Comparison of ENCODE assay signal across 17 mouse cellular contexts in the genomic region with DNA sequence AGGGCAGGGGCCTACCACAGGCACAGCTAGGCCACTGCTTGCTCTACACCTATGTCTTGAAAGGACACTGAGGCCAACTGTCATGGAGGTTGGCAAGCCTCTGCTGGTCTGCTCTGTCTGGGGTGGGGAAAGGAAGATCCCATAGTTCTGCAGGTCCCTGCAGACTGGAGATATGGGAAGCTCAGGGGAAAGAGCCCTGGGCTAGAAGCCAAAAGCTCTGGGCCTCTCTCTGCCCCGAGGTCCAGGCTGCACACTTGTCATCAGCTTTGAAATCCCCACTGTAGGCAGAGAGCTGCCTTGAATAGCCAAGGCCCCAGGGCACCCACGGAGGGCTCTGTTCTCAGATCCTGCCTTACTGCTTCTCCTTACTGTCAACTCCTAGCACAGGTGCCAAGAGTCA. TPM values are rescaled to one million over a fixed set of nuclear protein-coding genes. Genes with fewer than 3 reads are reported as not detected.
"Had no signal": no experiment of that assay in that cellular context is flagged by ENCODE, and none has a peak within 500 bp of the region (broad histone marks: within the 10 kb centered on the region; RNA-seq: fewer than 3 reads in every experiment).

No protein-coding gene starts in this region.

- H3K27me3 ChIP-seq: liver, embryonic 15.5 days; midbrain, embryonic 15.5 days; neural tube, embryonic 12.5 days had no signal

- H3K4me3 ChIP-seq: left cerebral cortex, adult 2 months; limb, embryonic 10.5 days; liver, embryonic 15.5 days; megakaryocyte, embryonic 14.5 days; midbrain, embryonic 15.5 days; neural tube, embryonic 12.5 days had no signal

- H3K9ac ChIP-seq: liver, embryonic 15.5 days; lung, embryonic 14.5 days; midbrain, embryonic 15.5 days; neural tube, embryonic 12.5 days had no signal

- ATAC-seq: midbrain, embryonic 15.5 days had no signal

- H3K4me2 ChIP-seq: liver, embryonic 11.5 days; liver, embryonic 15.5 days; lung, embryonic 14.5 days; midbrain, embryonic 11.5 days; midbrain, embryonic 15.5 days; neural tube, embryonic 12.5 days had no signal

- H3K9me3 ChIP-seq: limb, embryonic 10.5 days; liver, embryonic 15.5 days; midbrain, embryonic 15.5 days; neural tube, embryonic 12.5 days had no signal

- H3K27ac ChIP-seq: left cerebral cortex, adult 2 months; limb, embryonic 10.5 days; liver, embryonic 15.5 days; macrophage; midbrain, embryonic 15.5 days; neural tube, embryonic 12.5 days had no signal

- H3K4me1 ChIP-seq: limb, embryonic 10.5 days; liver, embryonic 15.5 days; megakaryocyte, embryonic 14.5 days; midbrain, embryonic 15.5 days; neural tube, embryonic 12.5 days had no signal

- DNase-seq: lung, embryonic 14.5 days; lung, postnatal 14 days; right cerebral cortex, postnatal 4 days; spleen, adult 18-20 months; thymus, adult 18-20 months; thymus, postnatal 14 days had no signal

RNA-seq across cellular contexts. Expression of a gene that starts 20.2 kb away (rescaled TPM):
- total RNA-seq: monocyte, adult 5-6 weeks; neutrophil, adult 5-6 weeks had no signal
